Mouse (Mus musculus): ENCODE data around the gene Gcdh. TPM values are rescaled to one million over a fixed set of nuclear protein-coding genes. Genes with fewer than 3 reads are reported as not detected.

The Gcdh gene
- polyA plus RNA-seq (2012; rRNA removed): 65.8 and 75.3 TPM in 2 replicates

DNA sequence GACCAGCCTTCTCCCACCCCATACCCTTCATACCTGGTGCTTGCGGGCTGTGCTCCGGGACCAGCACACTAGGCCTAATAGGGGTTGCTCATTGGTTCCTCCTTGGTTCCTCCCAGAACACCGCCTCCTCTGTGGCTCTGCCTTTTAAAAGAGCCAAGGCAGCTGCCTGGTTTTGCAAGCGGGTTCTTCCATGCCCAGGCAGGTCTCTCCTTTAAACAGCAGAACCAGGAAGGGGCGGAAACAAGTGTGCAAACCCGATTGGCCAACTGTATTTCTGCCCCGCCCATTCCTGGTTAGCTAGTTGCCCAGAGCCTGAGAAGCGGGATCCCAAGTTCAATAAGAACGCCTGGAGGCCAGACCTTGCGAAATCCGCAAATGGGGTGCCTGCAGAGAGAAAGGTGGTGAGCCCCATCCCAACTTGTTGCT, at the start of gene Gcdh:
Gene Gcdh (minus strand): TSS at position 213 of the 426 bp plus-strand sequence.
- Histone ChIP-seq H3K4me3 (replicated peaks; ENCODE audit: extremely low read depth, low read depth, low read length) (peak within 1 kb of the TSS; percentile 79), H3K4me1 (ENCODE audit: control insufficient read depth, insufficient read depth, low read length) (peaks cover 4% of the 10 kb centered on the region)
- TF ChIP-seq CTCF (IDR thresholded peaks at IDR 0.05; ENCODE audit: insufficient read depth, low read length) (no peak), POLR2A (IDR thresholded peaks at IDR 0.05; ENCODE audit: borderline replicate concordance, extremely low read depth, low read depth, low read length) (peak; percentile 56; the same call in 1 of the 2 replicates)
- peak; percentile 90 for DNase-seq
- 0% methylated on average over 11 of the region's 11 CpGs for WGBS

DNA sequence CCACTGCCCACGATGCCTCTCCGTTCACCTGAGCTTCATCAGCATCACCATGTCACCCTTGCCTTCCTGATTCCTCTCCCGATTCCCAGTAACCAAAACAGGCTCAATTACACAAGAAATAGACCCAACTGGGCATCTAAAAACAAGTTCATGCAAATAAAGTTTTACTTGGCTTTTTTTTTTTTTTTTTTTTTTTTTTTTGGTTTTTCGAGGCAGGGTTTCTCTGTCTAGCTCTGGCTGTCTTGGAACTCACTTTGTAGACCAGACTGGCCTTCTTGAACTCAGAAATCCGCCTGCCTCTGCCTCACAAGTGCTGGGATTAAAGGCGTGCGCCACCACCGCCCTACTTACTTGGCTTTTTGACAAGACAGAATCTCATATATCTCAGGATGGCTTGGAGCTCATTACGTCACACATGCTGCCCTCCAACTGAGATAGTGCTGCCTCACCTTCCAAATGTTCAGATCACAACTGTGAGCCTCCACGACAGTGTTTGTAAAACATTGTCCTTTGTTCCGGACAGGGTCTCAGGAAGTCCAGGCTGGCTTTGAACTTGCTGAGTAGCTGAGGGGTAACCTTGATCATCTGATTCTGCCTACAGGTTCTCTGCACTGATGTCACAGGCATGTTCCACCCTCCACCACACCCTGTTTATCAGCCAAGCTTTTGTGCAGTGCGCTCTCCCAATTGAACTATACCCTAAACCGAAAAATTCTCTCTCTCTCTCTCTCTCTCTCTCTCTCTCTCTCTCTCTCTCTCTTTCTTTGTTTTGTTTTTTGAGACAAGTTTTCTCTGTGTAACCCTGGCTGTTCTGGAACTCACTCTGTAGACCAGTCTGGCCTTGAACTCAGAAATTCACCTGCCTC, 44.1 kb upstream of the Gcdh start:
- no peaks in the 10 kb centered on the region for H3K4me1 ChIP-seq (ENCODE audit: control insufficient read depth, insufficient read depth, low read length)
- TF ChIP-seq CTCF (IDR thresholded peaks at IDR 0.05; ENCODE audit: insufficient read depth, low read length) (no peak), POLR2A (IDR thresholded peaks at IDR 0.05; ENCODE audit: borderline replicate concordance, extremely low read depth, low read depth, low read length) (no peak)
- DNase-seq: no peak
- WGBS: 58% methylated on average over 13 of the region's 13 CpGs
- no peak overlapping the region for H3K4me3 ChIP-seq (replicated peaks; ENCODE audit: extremely low read depth, low read depth, low read length)

DNA sequence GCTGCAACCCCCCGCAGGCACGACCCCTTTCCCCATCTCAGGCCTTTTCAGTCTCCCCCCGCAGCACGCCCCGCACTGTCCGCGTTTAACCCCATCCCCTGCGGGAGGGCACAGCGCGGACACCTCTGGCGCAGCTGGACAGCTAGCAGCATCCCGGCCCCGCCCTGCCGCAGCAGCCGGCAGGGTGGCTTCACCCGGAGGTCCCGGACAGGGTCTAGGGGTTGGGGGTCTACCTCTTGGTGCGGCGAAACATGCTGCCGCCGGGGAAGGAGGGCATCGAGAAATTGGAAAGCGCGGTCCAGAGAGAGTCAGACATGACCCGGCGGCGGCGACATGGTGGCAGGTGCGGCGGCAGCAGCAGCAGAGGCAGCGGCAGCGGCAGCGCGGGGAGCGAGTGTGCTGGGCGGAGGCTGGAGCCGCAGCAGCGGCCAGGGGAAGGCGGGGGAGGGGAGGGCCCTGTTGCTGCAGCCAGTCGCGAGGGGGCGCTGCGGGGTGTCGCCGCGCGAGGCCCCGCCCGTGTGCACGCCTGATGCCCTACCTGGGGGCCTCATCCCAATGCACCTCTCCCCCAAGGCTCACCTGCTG, 43.3 kb upstream of the Gcdh start, which contains the start of gene Mast1:
Gene Mast1 (minus strand): TSS at position 398 of the 585 bp plus-strand sequence.
- Histone ChIP-seq H3K4me3 (replicated peaks; ENCODE audit: extremely low read depth, low read depth, low read length) (no peak within 1 kb of the TSS), H3K4me1 (ENCODE audit: control insufficient read depth, insufficient read depth, low read length) (no peaks in the 10 kb centered on the region)
- under 1% methylated on average over 48 of the region's 50 CpGs for WGBS
- TF ChIP-seq CTCF (IDR thresholded peaks at IDR 0.05; ENCODE audit: insufficient read depth, low read length): peak; percentile 19; the same call in 1 of the 2 replicates
- TF ChIP-seq POLR2A (IDR thresholded peaks at IDR 0.05; ENCODE audit: borderline replicate concordance, extremely low read depth, low read depth, low read length): no peak
- DNase-seq: peak; percentile 52

DNA sequence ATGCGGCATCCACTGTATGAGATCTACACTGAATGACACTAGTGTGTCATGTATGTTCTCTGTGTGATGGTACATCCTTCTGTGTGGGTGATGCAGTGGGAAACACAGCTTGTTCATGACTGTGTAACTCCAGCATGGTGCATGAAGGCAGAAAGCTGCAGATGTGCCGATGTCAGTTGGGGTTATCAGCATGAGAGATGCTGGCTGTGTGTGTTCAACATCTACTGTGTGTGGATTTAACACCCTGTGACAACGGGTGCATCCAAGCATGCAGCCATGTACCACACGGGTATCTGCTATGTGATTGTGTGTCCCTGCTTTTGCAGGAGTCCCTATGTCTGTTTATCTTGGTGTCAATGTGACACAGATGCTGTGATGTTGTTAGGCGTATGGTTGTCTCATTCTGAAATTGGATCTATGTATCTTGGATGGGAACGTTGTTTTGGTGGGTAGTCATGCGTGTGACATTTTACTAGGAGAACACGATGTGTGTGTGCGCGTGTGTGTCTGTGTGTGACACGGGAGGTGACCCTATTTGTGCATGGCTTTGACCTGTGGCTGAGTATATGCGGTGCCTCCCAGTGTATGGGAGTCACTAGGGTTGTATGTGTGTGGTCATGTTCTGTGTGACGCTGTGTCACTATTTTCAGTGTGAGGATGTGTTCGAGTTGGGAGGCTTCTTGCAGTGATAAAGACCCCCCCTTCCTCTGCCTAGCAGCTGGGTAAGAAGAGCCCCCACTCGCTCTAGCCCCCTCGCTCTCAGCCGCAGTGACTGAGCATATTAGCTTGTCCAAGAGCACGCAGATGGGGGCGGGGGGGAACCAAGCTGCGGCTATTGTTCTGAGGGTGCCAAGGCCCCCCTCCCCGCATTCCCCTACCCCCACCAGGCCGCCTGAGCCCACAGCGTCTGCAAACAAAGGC, 42.6 kb upstream of the Gcdh start:
- TF ChIP-seq CTCF (IDR thresholded peaks at IDR 0.05; ENCODE audit: insufficient read depth, low read length) (no peak), POLR2A (IDR thresholded peaks at IDR 0.05; ENCODE audit: borderline replicate concordance, extremely low read depth, low read depth, low read length) (no peak)
- no peak for DNase-seq
- Histone ChIP-seq H3K4me3 (replicated peaks; ENCODE audit: extremely low read depth, low read depth, low read length) (no peak overlapping the region), H3K4me1 (ENCODE audit: control insufficient read depth, insufficient read depth, low read length) (no peaks in the 10 kb centered on the region)
- WGBS: 22% methylated on average over 23 of the region's 23 CpGs

DNA sequence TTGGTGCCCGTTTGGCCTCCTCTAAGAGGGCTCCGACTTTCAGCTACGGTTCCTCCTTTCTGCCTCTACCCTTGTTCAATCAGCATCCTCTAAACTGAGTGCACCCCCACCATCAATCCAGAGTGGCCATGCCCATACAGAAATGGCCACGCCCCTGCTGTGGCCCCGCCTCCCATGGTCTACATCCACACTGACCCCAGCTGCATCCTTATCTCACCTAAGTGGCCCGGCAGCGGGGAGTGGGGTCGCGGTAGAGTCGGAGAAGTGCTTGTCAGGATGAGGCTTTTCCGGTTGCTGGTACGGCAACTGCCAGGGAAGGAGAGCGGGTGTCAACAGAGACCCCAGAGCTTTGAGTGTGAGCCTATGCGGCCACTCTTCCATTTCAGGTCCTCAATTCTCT, 41.8 kb upstream of the Gcdh start:
- no peak for DNase-seq
- H3K4me3 ChIP-seq (replicated peaks; ENCODE audit: extremely low read depth, low read depth, low read length): no peak overlapping the region
- TF ChIP-seq POLR2A (IDR thresholded peaks at IDR 0.05; ENCODE audit: borderline replicate concordance, extremely low read depth, low read depth, low read length) (no peak), CTCF (IDR thresholded peaks at IDR 0.05; ENCODE audit: insufficient read depth, low read length) (no peak)
- 5% methylated on average over 14 of the region's 14 CpGs for WGBS
- H3K4me1 ChIP-seq (ENCODE audit: control insufficient read depth, insufficient read depth, low read length): no peaks in the 10 kb centered on the region

DNA sequence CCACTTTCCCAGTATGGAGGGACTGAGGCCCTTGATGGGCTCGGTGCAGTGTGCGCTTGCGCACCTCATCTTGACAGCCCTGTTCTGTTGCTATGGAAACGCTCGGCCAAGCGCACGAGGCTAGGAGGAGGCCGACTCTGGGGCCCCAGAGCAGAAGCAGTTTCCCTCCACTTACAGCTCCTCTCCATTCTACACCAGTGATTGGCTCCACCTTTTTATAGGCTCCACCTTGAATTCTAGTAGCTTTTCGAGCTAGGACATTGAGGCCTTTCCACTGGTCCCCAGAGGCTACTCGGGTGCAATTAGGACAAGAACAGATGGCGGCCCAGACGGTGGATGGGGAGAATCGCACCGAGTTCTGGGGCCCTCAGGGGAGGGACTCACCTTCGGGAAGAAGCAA, 41.1 kb upstream of the Gcdh start:
- Histone ChIP-seq H3K4me1 (ENCODE audit: control insufficient read depth, insufficient read depth, low read length) (no peaks in the 10 kb centered on the region), H3K4me3 (replicated peaks; ENCODE audit: extremely low read depth, low read depth, low read length) (no peak overlapping the region)
- WGBS: 1% methylated on average over 15 of the region's 15 CpGs
- TF ChIP-seq POLR2A (IDR thresholded peaks at IDR 0.05; ENCODE audit: borderline replicate concordance, extremely low read depth, low read depth, low read length): no peak
- TF ChIP-seq CTCF (IDR thresholded peaks at IDR 0.05; ENCODE audit: insufficient read depth, low read length): no peak
- DNase-seq: no peak

DNA sequence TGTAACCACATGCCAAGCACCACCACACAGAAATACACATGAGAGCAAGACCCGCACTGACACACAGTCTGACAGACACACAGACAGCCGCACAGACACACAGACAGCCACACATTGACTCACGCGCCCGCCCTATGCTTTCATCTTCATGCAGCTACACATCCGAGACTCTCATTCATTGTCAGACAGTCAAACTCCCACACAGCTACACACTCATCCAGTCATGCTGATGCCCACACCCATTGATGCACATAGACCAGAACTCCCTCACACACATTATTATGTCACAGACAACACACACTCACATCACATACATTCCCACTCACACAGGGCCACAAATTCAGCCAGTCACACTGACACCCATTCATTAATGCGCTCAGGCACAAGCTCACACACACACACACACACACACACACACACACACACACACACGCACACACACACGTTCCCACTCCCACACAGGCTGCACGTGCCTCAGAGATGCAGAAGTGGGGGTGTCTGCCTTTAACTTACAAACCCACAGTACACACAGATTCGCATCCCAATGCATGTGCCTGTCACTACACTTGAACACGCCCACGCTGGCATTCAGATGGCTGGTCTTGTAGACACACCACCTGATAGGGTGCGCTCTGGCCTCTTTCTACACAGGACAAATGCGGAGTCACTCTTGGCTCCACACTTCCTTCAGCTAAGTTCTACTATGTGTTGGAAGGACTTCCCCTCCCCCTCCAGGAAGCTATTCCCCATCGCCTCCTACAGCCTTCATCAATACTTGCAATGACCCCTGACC, 40.2 kb upstream of the Gcdh start:
- TF ChIP-seq CTCF (IDR thresholded peaks at IDR 0.05; ENCODE audit: insufficient read depth, low read length): no peak
- TF ChIP-seq POLR2A (IDR thresholded peaks at IDR 0.05; ENCODE audit: borderline replicate concordance, extremely low read depth, low read depth, low read length): no peak
- H3K4me3 ChIP-seq (replicated peaks; ENCODE audit: extremely low read depth, low read depth, low read length): no peak overlapping the region
- no peaks in the 10 kb centered on the region for H3K4me1 ChIP-seq (ENCODE audit: control insufficient read depth, insufficient read depth, low read length)
- DNase-seq: no peak
- 78% methylated on average over 16 of the region's 16 CpGs for WGBS

DNA sequence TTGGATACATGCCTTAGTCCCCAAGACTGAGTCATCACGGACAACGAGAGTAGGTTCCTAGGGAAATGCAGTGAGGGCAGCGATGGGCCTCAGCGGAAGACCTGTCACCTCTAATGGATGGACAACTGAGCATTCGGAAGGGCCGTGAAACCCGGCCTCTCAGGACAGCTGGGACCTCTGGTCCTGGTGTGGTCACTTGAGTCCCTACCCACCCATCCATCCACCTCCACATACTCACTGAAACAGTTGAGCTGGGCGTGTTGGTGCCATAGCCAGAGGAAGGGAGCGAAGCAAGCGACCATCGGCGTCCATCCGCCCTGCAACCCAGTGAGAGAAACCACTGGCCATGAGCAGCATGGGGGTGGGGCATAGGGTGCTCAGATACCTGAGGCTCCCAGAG, 36.9 kb upstream of the Gcdh start:
- H3K4me1 ChIP-seq (ENCODE audit: control insufficient read depth, insufficient read depth, low read length): no peaks in the 10 kb centered on the region
- H3K4me3 ChIP-seq (replicated peaks; ENCODE audit: extremely low read depth, low read depth, low read length): no peak overlapping the region
- 86% methylated on average over 13 of the region's 13 CpGs for WGBS
- no peak for DNase-seq
- TF ChIP-seq POLR2A (IDR thresholded peaks at IDR 0.05; ENCODE audit: borderline replicate concordance, extremely low read depth, low read depth, low read length): no peak
- no peak for TF ChIP-seq CTCF (IDR thresholded peaks at IDR 0.05; ENCODE audit: insufficient read depth, low read length)
